Mouse (Mus musculus) bone marrow macrophage, adult 2 months (primary cell): ENCODE results near the gene Ero1l. TPM values are rescaled to one million over a fixed set of nuclear protein-coding genes. Genes with fewer than 3 reads are reported as not detected.

Experiments
- H3K27ac ChIP-seq: 2 replicates; pipeline ENCODE4 v1.5.1; 2012; ENCODE audit warnings: low read depth, low read length; ENCODE audit not compliant: insufficient read depth
- H3K4me1 ChIP-seq: 2 replicates; pipeline ENCODE4 v1.6.1; 2012; ENCODE audit warnings: low read length; ENCODE audit not compliant: control insufficient read depth, insufficient read depth
- H3K4me3 ChIP-seq: 2 replicates; pipeline ENCODE4 v1.5.1; 2012; ENCODE audit warnings: mild to moderate bottlenecking, low read length, moderate library complexity; ENCODE audit not compliant: insufficient read depth
- CTCF ChIP-seq: IDR thresholded peaks from 2 replicates; pipeline ENCODE4 v1.5.1; 2012; ENCODE audit warnings: low read depth, mild to moderate bottlenecking, low read length, moderate library complexity
- POLR2A ChIP-seq: IDR thresholded peaks from 2 replicates; pipeline ENCODE4 v1.6.1; 2012; ENCODE audit warnings: mild to moderate bottlenecking, low read depth, low read length, borderline replicate concordance
- polyA plus RNA-seq: library from polyadenylated mRNA; stranded (reverse); fragments of >200 nt; gene quantifications from 2 replicates; pipeline ENCODE4 v1.2.4, GENCODE M21; 2012; ENCODE audit not compliant: missing spikeins, insufficient read depth, insufficient read length

The Ero1l gene
- polyA plus RNA-seq, 1 experiment = 26.7 TPM

GRCm38 (mm10) chr14:45323320-45323719 is 4.7 kb upstream of the Ero1l start:
- Histone ChIP-seq H3K4me1 (peaks cover 50% of the 10 kb centered on the region), H3K27ac (no peak overlapping the region), H3K4me3 (no peak overlapping the region)
- TF ChIP-seq POLR2A = no peak
- no peak for TF ChIP-seq CTCF

- Histone ChIP-seq H3K4me3 (no peak overlapping the region), H3K27ac (no peak overlapping the region), H3K4me1 (peaks cover 50% of the 10 kb centered on the region)
- TF ChIP-seq POLR2A (no peak), CTCF (no peak)
Observed at GRCm38 (mm10) chr14:45322450-45322849, 3.9 kb upstream of the Ero1l start.

DNA sequence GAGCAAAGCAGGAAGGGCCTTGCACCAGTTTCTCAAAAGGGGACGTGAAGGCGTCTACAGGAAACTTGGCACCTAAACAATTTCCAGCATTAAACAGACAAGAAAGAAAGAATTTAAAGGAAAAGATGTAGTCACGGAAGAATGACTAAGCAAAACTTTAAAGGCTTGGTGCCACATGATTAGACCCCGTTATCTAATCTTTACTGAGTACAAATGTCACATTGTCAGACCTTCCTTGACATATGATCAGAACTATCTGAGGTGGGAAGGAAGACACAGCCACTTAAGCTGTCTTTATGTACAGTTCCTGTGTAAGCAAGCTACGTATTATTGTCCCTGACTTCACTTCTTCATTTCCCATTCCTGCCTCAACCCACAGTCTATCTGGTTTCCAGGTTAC is 3.1 kb upstream of the Ero1l start:
- Histone ChIP-seq H3K4me1 (peaks cover 49% of the 10 kb centered on the region), H3K27ac (no peak overlapping the region), H3K4me3 (no peak overlapping the region)
- TF ChIP-seq CTCF = no peak
- no peak for TF ChIP-seq POLR2A

DNA sequence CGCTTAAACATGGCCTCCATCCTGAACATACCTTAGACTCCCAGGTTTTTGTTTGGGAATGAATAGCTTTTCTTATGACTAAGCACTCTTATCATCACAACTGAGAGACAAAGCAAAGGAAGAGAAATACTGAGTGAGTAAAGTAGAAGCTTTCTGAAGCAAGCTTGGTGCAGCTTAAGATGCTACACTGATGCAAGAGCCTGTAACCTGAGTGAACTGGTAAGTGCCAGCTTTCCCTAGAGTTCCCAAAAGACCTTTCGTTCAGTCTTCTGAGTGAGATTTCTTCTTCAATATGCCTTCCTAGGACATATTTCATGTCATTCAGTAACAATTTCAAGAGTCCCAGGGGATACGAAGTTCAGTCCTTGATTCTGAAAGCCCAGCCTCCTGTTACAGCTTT is 2.5 kb upstream of the Ero1l start:
- Histone ChIP-seq H3K4me1 (peaks cover 49% of the 10 kb centered on the region), H3K4me3 (no peak overlapping the region), H3K27ac (no peak overlapping the region)
- no peak for TF ChIP-seq POLR2A
- TF ChIP-seq CTCF = no peak

- peaks cover 53% of the 10 kb centered on the region for H3K4me1 ChIP-seq
- H3K4me3 ChIP-seq = no peak overlapping the region
- TF ChIP-seq CTCF (no peak), POLR2A (no peak)
- no peak overlapping the region for H3K27ac ChIP-seq
Observed at GRCm38 (mm10) chr14:45320111-45320510, 1.5 kb upstream of the Ero1l start.

DNA sequence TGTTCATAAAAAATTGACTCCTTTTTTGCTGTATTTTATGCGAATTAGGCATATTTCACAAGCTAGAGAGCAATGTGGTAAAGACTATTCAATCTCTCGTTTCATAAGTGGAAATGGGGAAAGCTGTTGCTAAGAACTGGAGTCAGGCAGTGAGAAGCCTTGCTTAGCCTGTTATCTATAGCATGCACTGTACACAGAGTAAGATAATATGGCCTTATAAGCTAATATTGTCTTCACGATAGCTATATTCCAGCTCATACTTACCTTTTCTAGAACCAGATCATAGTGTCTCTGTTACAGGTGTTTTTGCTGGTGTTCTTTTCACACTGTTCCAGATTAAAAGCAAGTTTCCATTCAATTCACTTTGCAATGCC is 653 bp upstream of the Ero1l start:
- TF ChIP-seq POLR2A = no peak
- no peak for TF ChIP-seq CTCF
- H3K4me3 ChIP-seq = no peak overlapping the region
- H3K4me1 ChIP-seq = peaks cover 48% of the 10 kb centered on the region
- no peak overlapping the region for H3K27ac ChIP-seq

DNA sequence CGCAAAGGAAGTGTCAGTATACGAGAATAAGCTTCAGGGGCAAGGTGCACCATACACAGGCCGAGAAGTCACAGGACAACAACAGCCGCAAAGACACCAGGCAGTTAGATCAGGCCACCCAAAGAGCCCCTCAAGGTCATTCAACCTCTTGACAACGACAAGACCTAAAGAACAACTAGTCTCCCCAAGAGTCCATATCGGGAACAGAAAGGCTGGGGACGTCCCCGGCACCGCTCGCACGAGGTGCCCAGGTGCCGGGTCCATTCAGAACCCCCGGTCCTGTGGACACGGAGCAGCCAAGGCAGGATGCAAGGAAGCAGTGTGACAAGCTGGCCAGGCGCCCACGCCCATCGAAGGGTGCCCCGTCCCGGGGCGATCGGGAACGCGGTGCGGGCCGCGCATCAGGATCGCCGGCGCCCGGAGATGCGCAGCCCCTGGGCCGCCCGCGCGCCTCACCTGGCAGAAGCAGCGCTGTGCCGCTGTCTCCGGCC is 605 bp downstream of the Ero1l start:
- TF ChIP-seq CTCF (no peak), POLR2A (no peak)
- Histone ChIP-seq H3K4me3 (peak overlapping the region; percentile 96), H3K4me1 (peaks cover 51% of the 10 kb centered on the region), H3K27ac (peak overlapping the region; percentile 19; the same call in 1 of the 2 replicates)

GRCm38 (mm10) chr14:45316927-45317326 is 1.6 kb downstream of the Ero1l start:
- Histone ChIP-seq H3K4me1 (peaks cover 44% of the 10 kb centered on the region), H3K4me3 (peak overlapping the region; percentile 96), H3K27ac (no peak overlapping the region)
- TF ChIP-seq POLR2A (no peak), CTCF (no peak)

- Histone ChIP-seq H3K27ac (no peak overlapping the region), H3K4me3 (no peak overlapping the region), H3K4me1 (peaks cover 35% of the 10 kb centered on the region)
- no peak for TF ChIP-seq CTCF
Observed at GRCm38 (mm10) chr14:45310101-45310500, 8.5 kb downstream of the Ero1l start.

- Histone ChIP-seq H3K4me3 (no peak overlapping the region), H3K4me1 (peaks cover 35% of the 10 kb centered on the region), H3K27ac (no peak overlapping the region)
- TF ChIP-seq POLR2A (no peak), CTCF (no peak)
Observed at GRCm38 (mm10) chr14:45309646-45310045, 8.9 kb downstream of the Ero1l start.

DNA sequence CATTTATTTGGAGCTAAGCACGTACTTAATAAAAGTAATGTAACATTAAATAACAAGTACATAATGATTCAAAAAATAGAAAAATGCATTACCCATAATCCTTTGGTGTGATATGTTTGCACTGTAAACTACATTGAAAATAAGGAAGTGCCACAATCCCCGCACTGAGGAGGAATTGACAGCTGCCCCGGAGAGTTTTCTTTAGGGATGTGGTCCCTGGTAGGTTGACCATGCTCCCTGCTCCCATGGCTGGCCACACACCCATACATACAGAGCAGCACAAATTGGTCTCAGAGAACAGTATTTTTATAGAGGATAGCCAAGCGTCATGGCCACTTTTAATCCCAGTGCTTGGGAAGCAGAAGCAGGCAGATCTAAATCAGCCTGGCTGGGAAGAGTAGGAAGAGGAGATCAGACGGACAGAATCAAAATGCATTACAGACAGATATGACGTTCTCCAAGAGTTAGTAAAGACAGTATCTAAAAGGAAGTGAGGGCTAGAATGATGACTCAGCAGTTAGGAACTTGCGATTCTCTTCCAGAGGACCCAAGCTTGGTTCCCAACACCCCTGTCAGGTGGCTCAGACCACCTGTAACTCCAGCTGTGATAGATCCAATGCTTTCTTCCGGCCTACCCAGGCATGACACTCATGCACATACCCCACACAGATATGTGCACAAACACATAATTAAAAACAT is 10.8 kb downstream of the Ero1l start:
- TF ChIP-seq POLR2A (no peak), CTCF (no peak)
- Histone ChIP-seq H3K4me3 (peak overlapping the region; percentile 61), H3K27ac (peak overlapping the region; percentile 86), H3K4me1 (peaks cover 22% of the 10 kb centered on the region)
